Mouse (Mus musculus): ENCODE measurements around the gene Myo19.

GRCm38 (mm10) chr11:84882346-84882745 lies 2.4 kb downstream of the Myo19 start:
- no peak for TF ChIP-seq POLR2A (IDR thresholded peaks at IDR 0.05; ENCODE audit: control insufficient read depth, low read depth, low read length)
- TF ChIP-seq CTCF (IDR thresholded peaks at IDR 0.05; ENCODE audit: control insufficient read depth, insufficient read depth, insufficient replicate concordance, low read depth, low read length), result no peak
